Mouse (Mus musculus) stomach, postnatal 0 days (tissue): ENCODE measurements around the gene Rarres1. TPM values are rescaled to one million over a fixed set of nuclear protein-coding genes. Genes with fewer than 3 reads are reported as not detected.

Experiments
- ATAC-seq: fragments of 200-750 bp; cut with Nextera tagmentation; 2 replicates; pipeline ENCODE4 v1.8.0; 2017; ENCODE audit not compliant: low FRiP score, low TSS enrichment
- DNase-seq: peaks from one replicate; pipeline ENCODE4 v3.0.0-alpha.2; 2016; ENCODE audit warnings: low spot score
- H3K27ac ChIP-seq: fragments of 300-500 bp; sonication (generic); replicated peaks from 2 replicates; pipeline ENCODE4 v1.5.1; 2014; ENCODE audit warnings: mild to moderate bottlenecking, control low read depth
- H3K27me3 ChIP-seq: fragments of 300-500 bp; sonication (generic); 2 replicates; pipeline ENCODE4 v1.6.1; 2014; ENCODE audit warnings: low read length; ENCODE audit not compliant: control insufficient read depth, insufficient read depth
- H3K36me3 ChIP-seq: fragments of 300-500 bp; sonication (generic); 2 replicates; pipeline ENCODE4 v1.6.1; 2014; ENCODE audit warnings: low read length, mixed read lengths; ENCODE audit not compliant: control insufficient read depth, insufficient read depth
- H3K4me1 ChIP-seq: fragments of 300-500 bp; sonication (generic); replicated peaks from 2 replicates; pipeline ENCODE4 v1.6.1; 2014; ENCODE audit warnings: antibody characterized with exemption; ENCODE audit not compliant: control insufficient read depth, insufficient read depth
- H3K4me2 ChIP-seq: fragments of 300-500 bp; sonication (generic); replicated peaks from 2 replicates; pipeline ENCODE4 v1.6.1; 2014; ENCODE audit warnings: low read depth, mild to moderate bottlenecking, control low read depth, moderate library complexity
- H3K4me3 ChIP-seq: fragments of 300-500 bp; sonication (generic); 2 replicates; pipeline ENCODE4 v1.5.1; 2014; ENCODE audit warnings: low read depth, low read length, control low read depth
- H3K9ac ChIP-seq: fragments of 300-500 bp; sonication (generic); 2 replicates; pipeline ENCODE4 v1.6.1; 2014; ENCODE audit warnings: mild to moderate bottlenecking, low read length, control low read depth, mixed read lengths
- H3K9me3 ChIP-seq: fragments of 300-500 bp; sonication (generic); 2 replicates; pipeline ENCODE4 v1.6.1; 2016; ENCODE audit warnings: low read length; ENCODE audit not compliant: control insufficient read depth
- CTCF ChIP-seq: IDR thresholded peaks from 2 replicates; pipeline ENCODE4 v1.5.1; 2016; ENCODE audit warnings: antibody characterized with exemption, low read depth, mild to moderate bottlenecking, moderate library complexity
- EP300 ChIP-seq: optimal IDR thresholded peaks from 2 replicates; pipeline ENCODE3; 2016; ENCODE audit warnings: antibody characterized with exemption
- WGBS: fragments of 180-500 bp; shearing (Covaris S2); extraction: QIAGEN DNeasy Blood & Tissue Kit; methylation state at CpG from one replicate; pipeline ENCODE4 v1.1.7; 2014; 5-methylcytosine and 5-hydroxymethylcytosine counted together
- polyA plus RNA-seq: library from polyadenylated mRNA; unstranded; fragments of >200 nt; fragmentation: Nextera tagmentation; extraction: Ambion mirVana; gene quantifications from 2 replicates; pipeline ENCODE4 v1.2.1, GENCODE M21; 2015

Rarres1 gene
- polyA plus RNA-seq, 1 experiment from 2014 or later: 3.1 TPM

DNA sequence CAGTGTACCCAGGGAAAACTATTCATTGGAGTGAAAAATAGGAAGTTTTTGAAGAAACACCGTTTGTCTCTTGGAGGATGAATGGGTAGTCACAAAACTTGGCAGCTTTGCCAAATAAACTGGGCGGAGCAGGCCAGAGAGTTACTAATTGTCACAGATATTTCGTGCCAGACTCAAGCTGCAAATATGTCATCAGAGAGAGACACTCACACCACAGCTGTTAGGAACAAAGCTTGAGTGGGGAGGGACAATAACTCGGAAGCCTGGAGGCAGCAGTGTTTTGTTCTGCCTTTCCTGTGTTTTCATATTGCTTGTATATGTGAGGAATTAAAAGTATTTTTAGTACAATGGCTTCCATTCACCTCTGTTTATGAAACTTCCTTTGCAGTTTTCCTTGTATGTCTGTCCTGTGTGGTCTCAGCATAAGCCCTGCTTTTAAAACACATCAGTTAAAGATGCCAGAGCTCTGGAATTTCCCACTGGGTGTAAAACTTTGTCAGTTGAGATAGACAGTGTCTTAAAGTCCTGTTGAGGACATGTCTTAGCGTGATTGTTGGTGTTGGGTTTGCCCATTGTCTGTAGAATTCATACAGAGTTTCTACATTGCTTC is 64.6 kb downstream of the Rarres1 start:
- H3K4me2 ChIP-seq: no peak overlapping the region
- peaks cover 23% of the 10 kb centered on the region; the same call in 1 of the 2 replicates for H3K36me3 ChIP-seq
- ATAC-seq: no peak
- no peak overlapping the region for H3K27ac ChIP-seq
- WGBS: 59% methylated on average over 5 of the region's 5 CpGs
- DNase-seq: no peak
- H3K4me3 ChIP-seq: no peak overlapping the region
- no peaks in the 10 kb centered on the region for H3K27me3 ChIP-seq
- no peak overlapping the region for H3K9ac ChIP-seq
- TF ChIP-seq EP300 (no peak), CTCF (no peak)
- no peaks in the 10 kb centered on the region for H3K4me1 ChIP-seq
- H3K9me3 ChIP-seq: no peaks in the 10 kb centered on the region

DNA sequence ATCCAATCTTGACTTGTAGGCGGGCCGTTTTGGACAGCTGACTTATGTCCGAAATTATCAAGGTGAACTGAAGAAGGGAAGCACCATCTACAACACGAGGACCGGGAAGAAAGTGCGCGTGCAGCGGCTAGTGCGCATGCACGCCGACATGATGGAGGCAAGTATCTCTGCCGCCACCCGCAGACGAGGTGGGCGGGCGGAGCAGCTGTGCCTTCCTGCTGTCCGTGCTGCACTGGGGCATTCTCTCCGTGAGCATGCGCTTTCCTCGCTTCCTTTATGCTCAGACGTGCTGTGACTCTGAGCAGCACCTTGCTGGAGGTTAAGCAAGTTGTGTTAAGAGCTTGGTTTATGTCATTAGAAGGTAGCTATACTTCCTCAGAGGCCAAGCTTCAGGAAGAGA is 65.7 kb downstream of the Rarres1 start:
- WGBS: 85% methylated on average over 21 of the region's 21 CpGs
- ATAC-seq (no peak), DNase-seq (no peak)
- Histone ChIP-seq H3K4me2 (no peak overlapping the region), H3K4me1 (no peaks in the 10 kb centered on the region), H3K9me3 (no peaks in the 10 kb centered on the region), H3K36me3 (peaks cover 21% of the 10 kb centered on the region; the same call in 1 of the 2 replicates), H3K4me3 (no peak overlapping the region), H3K27ac (no peak overlapping the region), H3K27me3 (no peaks in the 10 kb centered on the region), H3K9ac (no peak overlapping the region)
- no peak for TF ChIP-seq CTCF
- no peak for TF ChIP-seq EP300

DNA sequence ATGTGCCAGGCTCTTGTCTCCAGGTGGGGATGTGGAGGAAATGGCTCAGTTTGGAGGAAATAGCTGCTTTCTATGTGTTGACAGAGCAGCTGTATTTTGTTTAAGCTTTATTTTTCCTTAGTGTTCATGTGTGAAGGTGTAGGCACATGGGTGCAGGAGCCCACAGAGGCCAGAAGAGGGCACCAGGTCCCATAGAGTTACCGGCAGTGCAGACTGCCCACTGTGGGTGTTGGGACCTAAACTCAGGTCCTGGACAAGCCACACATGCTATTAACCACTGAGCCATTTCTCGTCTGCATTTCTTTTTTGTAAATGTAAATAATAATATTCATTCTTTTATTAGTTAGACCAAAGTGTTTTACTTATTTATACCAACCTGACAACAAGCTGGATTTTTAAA is 68.2 kb downstream of the Rarres1 start:
- TF ChIP-seq EP300 (no peak), CTCF (peak; percentile 49)
- no peak overlapping the region for H3K4me3 ChIP-seq
- H3K27me3 ChIP-seq: no peaks in the 10 kb centered on the region
- no peak overlapping the region for H3K9ac ChIP-seq
- H3K4me2 ChIP-seq: no peak overlapping the region
- H3K9me3 ChIP-seq: no peaks in the 10 kb centered on the region
- ATAC-seq (no peak), DNase-seq (no peak)
- H3K27ac ChIP-seq: no peak overlapping the region
- peaks cover 13% of the 10 kb centered on the region; the same call in 1 of the 2 replicates for H3K36me3 ChIP-seq
- 91% methylated on average over 2 of the region's 2 CpGs for WGBS
- no peaks in the 10 kb centered on the region for H3K4me1 ChIP-seq

DNA sequence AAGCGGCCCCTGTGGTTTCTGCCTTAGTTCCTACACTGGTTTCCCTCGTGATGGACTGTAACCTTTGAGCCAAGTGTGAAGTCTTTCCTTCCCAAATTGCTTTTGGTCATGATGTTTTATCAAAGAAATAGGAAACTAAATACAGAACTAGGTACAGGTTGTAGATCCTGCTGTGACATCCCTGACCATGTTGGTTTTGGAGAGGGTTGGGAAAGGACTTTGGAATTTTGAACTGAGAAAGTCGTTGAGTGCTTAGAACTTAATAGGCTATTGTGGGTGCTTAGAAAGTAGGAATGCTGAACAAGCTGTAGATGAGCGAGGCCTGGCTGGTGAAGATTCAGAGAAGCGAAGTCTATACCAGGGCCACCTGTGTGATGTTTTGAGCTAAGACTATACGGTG is 81.3 kb downstream of the Rarres1 start:
- no peak overlapping the region for H3K9ac ChIP-seq
- no peak for ATAC-seq
- peaks cover 6% of the 10 kb centered on the region; the same call in 1 of the 2 replicates for H3K36me3 ChIP-seq
- WGBS: 94% methylated on average over 6 of the region's 6 CpGs
- H3K9me3 ChIP-seq: no peaks in the 10 kb centered on the region
- H3K4me1 ChIP-seq: no peaks in the 10 kb centered on the region
- no peak overlapping the region for H3K4me3 ChIP-seq
- no peak overlapping the region for H3K27ac ChIP-seq
- TF ChIP-seq EP300: no peak
- TF ChIP-seq CTCF: no peak
- H3K4me2 ChIP-seq: no peak overlapping the region
- no peak for DNase-seq
- no peaks in the 10 kb centered on the region for H3K27me3 ChIP-seq

DNA sequence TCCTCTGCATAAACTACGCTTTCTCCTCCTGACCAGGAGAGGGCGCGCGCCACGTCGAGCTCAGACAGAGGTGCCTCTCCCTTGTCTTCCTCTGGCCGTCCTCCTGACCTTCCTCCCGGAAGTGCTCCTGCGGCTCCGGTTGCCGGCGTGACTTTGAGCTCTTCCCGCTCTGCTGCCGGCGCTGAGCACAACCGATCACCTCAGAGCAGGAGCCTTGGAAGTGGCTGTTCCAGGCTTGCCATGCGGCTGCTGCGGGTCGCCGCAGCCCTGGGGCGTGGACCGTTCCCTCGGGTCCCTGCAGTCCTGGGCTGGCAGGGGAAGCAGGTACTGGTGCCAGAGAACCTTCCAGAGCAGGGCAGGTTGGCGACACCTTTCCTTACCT is 85.3 kb downstream of the Rarres1 start, which contains the start of gene Gfm1:
Gene Gfm1, plus strand, starts transcription at position 98 of the 382 bp plus-strand sequence.
- no peaks in the 10 kb centered on the region for H3K27me3 ChIP-seq
- WGBS: under 1% methylated on average over 24 of the region's 24 CpGs
- H3K27ac ChIP-seq: 0 out of 2 replicates have a peak within 1 kb of the TSS, but pooled peaks have one; percentile 35

DNA sequence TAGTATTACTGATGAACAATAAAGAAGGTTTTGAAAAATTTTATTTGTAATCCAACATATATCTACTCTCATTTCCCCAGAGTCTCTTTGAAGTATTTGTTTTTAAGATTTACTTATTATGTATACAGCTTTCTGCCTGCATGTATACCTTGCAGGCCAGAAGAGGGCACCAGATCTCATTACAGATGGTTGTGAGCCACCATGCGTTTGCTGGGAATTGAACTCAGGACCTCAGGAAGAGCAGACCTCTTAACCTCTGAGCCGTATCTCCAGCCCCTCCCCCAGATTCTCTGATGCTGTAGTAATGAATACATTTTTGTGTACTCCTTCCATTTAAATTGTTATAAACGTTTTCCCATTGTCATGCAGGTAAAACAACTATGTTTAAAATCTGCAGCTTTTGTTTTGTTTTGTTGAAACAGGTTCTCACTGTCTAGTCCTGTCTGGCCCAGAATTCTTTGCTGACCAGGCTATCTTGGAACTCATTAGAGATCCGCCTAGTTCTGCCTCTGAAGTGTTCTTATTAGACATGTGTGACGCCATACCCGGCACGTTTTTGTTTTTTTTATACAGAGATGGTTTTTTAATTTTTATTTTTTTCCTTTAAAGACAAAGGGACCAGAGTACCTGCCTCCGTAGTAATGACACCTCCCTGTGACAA is 85.9 kb downstream of the Rarres1 start:
- no peak for DNase-seq

More for the DNA sequence above, 85.3 kb downstream of the Rarres1 start, which contains the start of gene Gfm1:
- no peaks in the 10 kb centered on the region for H3K36me3 ChIP-seq
- peak within 1 kb of the TSS; percentile 80 for H3K4me2 ChIP-seq
- peak within 1 kb of the TSS; percentile 85 for H3K9ac ChIP-seq
- TF ChIP-seq CTCF (peak; percentile 96), EP300 (no peak)
- DNase-seq (peak; percentile 90), ATAC-seq (peak; percentile 96)
- H3K4me1 ChIP-seq: no peaks in the 10 kb centered on the region
- no peaks in the 10 kb centered on the region for H3K9me3 ChIP-seq
- H3K4me3 ChIP-seq: peak within 1 kb of the TSS; percentile 89

More for the DNA sequence above, 85.9 kb downstream of the Rarres1 start:
- WGBS: 29% methylated on average over 8 of the region's 8 CpGs
- Histone ChIP-seq H3K27ac (no peak overlapping the region), H3K27me3 (no peaks in the 10 kb centered on the region), H3K4me3 (peak overlapping the region; percentile 89), H3K9ac (peak overlapping the region; percentile 85; the same call in 1 of the 2 replicates), H3K4me1 (no peaks in the 10 kb centered on the region), H3K4me2 (peak overlapping the region; percentile 80), H3K36me3 (no peaks in the 10 kb centered on the region), H3K9me3 (no peaks in the 10 kb centered on the region)
- ATAC-seq: peak; percentile 62
- TF ChIP-seq EP300 (no peak), CTCF (peak; percentile 30; the same call in 1 of the 2 replicates)

Other genes starting within 250 kb of the Rarres1 start
- 5.1 and 5.7 TPM in 2 replicates for gene Mlf1, start 141.4 kb downstream of the Rarres1 start, polyA plus RNA-seq
- gene Gm17402, start 140.4 kb downstream of the Rarres1 start, polyA plus RNA-seq: not detected in 2 replicates
- gene Gfm1, start 85.4 kb downstream of the Rarres1 start, polyA plus RNA-seq: 27.9 and 28.2 TPM in 2 replicates
- 65.7 and 71.8 TPM in 2 replicates for gene Lxn, start 51.6 kb downstream of the Rarres1 start, polyA plus RNA-seq
- gene Mfsd1, start 67.2 kb upstream of the Rarres1 start, polyA plus RNA-seq: 31.1 and 35.3 TPM in 2 replicates